Mouse (Mus musculus): ENCODE measurements around the gene Mrpl23. TPM values are rescaled to one million over a fixed set of nuclear protein-coding genes. Genes with fewer than 3 reads are reported as not detected.

Gene Mrpl23
- polyA plus RNA-seq, 1 experiment from 2014 or later, result 45.8 TPM

- WGBS, result 95% methylated on average over 2 of the region's 2 CpGs
- 0 out of 2 replicates have a peak, but pooled peaks cover 3% of the 10 kb centered on the region for H3K4me1 ChIP-seq (replicated peaks; ENCODE audit: control insufficient read depth, insufficient read depth, low read length)
- no peak overlapping the region for H3K9ac ChIP-seq (ENCODE audit: low read length)
- DNase-seq (ENCODE audit: low spot score) (no peak), ATAC-seq (replicated peaks; ENCODE audit: low FRiP score, low TSS enrichment, low read depth) (no peak)
- no peak overlapping the region for H3K4me2 ChIP-seq (ENCODE audit: low read length)
- H3K36me3 ChIP-seq (ENCODE audit: control insufficient read depth, insufficient read depth, low read length), result peaks cover 21% of the 10 kb centered on the region
- H3K27me3 ChIP-seq (replicated peaks; ENCODE audit: control insufficient read depth, insufficient read depth, low read length), result no peaks in the 10 kb centered on the region
- no peak overlapping the region for H3K4me3 ChIP-seq (ENCODE audit: low read depth, low read length)
- no peak overlapping the region for H3K27ac ChIP-seq (ENCODE audit: low read depth)
- H3K9me3 ChIP-seq (ENCODE audit: control insufficient read depth, low read length), result no peaks in the 10 kb centered on the region
Observed at GRCm38 (mm10) chr7:142497775-142498174, 34.7 kb upstream of the Mrpl23 start.

DNA sequence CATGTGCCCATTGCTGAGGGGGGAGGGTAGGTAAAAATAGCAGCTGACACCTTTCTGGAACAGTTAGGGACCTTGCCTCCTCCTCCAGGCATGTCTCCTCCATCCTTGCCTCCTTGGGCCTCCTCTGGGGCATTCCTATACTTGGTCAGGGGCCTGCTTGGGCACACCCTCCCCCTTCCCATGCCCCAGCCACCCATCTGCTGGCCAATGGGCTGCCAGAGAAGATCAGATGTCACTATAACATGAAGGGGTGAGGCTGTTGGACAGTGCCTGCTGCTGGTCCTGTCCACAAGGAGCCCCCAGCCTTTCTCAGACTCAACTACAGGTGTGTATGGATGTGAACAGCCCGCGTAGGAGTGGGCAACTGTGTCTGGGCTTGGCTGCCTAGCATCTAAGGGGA is 33.9 kb upstream of the Mrpl23 start, which contains the start of gene Tnnt3:
Gene Tnnt3, plus strand, starts transcription at position 262 of the 400 bp plus-strand sequence.
- Histone ChIP-seq H3K4me1 (replicated peaks; ENCODE audit: control insufficient read depth, insufficient read depth, low read length) (no peaks in the 10 kb centered on the region), H3K27ac (ENCODE audit: low read depth) (0 out of 2 replicates have a peak within 1 kb of the TSS, but pooled peaks have one; percentile 33), H3K9ac (ENCODE audit: low read length) (no peak within 1 kb of the TSS), H3K9me3 (ENCODE audit: control insufficient read depth, low read length) (no peaks in the 10 kb centered on the region), H3K4me2 (ENCODE audit: low read length) (no peak within 1 kb of the TSS), H3K36me3 (ENCODE audit: control insufficient read depth, insufficient read depth, low read length) (peaks cover 14% of the 10 kb centered on the region), H3K27me3 (replicated peaks; ENCODE audit: control insufficient read depth, insufficient read depth, low read length) (no peaks in the 10 kb centered on the region), H3K4me3 (ENCODE audit: low read depth, low read length) (no peak within 1 kb of the TSS)
- ATAC-seq (replicated peaks; ENCODE audit: low FRiP score, low TSS enrichment, low read depth) (no peak), DNase-seq (ENCODE audit: low spot score) (no peak)
- 90% methylated on average over 2 of the region's 2 CpGs for WGBS

DNA sequence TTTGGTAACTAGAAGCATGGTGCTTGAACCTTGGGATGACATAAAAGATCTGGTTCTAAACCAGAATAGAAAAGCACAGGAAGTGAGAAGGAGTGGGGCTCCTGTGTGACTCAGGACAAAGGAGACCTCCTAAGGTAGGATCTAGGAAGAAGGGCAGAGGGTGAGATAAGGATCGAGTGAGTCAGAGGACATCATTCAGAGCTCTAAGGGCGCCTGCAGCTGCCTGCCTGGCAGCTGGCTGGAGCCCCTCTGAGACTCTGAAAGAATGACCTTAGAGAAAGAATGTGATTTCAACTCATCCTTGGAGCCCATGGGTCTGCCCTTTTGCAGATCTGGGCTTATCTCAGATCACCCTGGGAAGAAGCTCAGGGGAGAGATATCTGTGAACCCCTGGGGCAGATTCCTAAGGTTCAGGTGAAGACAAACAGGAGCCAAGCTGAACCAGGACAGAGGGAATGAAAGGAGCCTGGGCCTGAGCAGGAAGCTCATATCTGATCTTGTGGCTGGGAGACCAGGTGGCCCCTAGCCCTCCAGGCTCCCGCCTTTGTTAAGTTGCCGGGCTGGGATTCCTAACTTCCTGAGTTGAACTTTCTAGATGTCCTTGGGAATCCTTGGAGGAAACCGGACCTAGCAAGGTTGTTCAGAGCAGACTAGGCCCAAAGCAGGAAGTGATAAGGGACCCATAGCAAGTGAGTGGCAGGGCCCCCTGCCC is 33.3 kb upstream of the Mrpl23 start:
- no peaks in the 10 kb centered on the region for H3K4me1 ChIP-seq (replicated peaks; ENCODE audit: control insufficient read depth, insufficient read depth, low read length)
- ATAC-seq (replicated peaks; ENCODE audit: low FRiP score, low TSS enrichment, low read depth), result no peak
- no peak overlapping the region for H3K9ac ChIP-seq (ENCODE audit: low read length)
- H3K36me3 ChIP-seq (ENCODE audit: control insufficient read depth, insufficient read depth, low read length), result peaks cover 8% of the 10 kb centered on the region; the same call in 1 of the 2 replicates
- 60% methylated on average over 5 of the region's 5 CpGs for WGBS
- H3K9me3 ChIP-seq (ENCODE audit: control insufficient read depth, low read length), result no peaks in the 10 kb centered on the region
- H3K27ac ChIP-seq (ENCODE audit: low read depth), result 0 out of 2 replicates have a peak overlapping the region, but pooled peaks have one; percentile 33
- no peak overlapping the region for H3K4me2 ChIP-seq (ENCODE audit: low read length)
- DNase-seq (ENCODE audit: low spot score), result no peak
- H3K27me3 ChIP-seq (replicated peaks; ENCODE audit: control insufficient read depth, insufficient read depth, low read length), result no peaks in the 10 kb centered on the region
- H3K4me3 ChIP-seq (ENCODE audit: low read depth, low read length), result no peak overlapping the region

- H3K9ac ChIP-seq (ENCODE audit: low read length), result no peak overlapping the region
- H3K36me3 ChIP-seq (ENCODE audit: control insufficient read depth, insufficient read depth, low read length), result no peaks in the 10 kb centered on the region
- H3K27me3 ChIP-seq (replicated peaks; ENCODE audit: control insufficient read depth, insufficient read depth, low read length), result no peaks in the 10 kb centered on the region
- H3K4me3 ChIP-seq (ENCODE audit: low read depth, low read length), result no peak overlapping the region
- WGBS, result 76% methylated on average over 1 of the region's 1 CpGs
- H3K27ac ChIP-seq (ENCODE audit: low read depth), result no peak overlapping the region
- DNase-seq (ENCODE audit: low spot score) (no peak), ATAC-seq (replicated peaks; ENCODE audit: low FRiP score, low TSS enrichment, low read depth) (no peak)
- H3K4me1 ChIP-seq (replicated peaks; ENCODE audit: control insufficient read depth, insufficient read depth, low read length), result no peaks in the 10 kb centered on the region
- H3K9me3 ChIP-seq (ENCODE audit: control insufficient read depth, low read length), result no peaks in the 10 kb centered on the region
- H3K4me2 ChIP-seq (ENCODE audit: low read length), result no peak overlapping the region
Observed at GRCm38 (mm10) chr7:142500032-142500431, 32.5 kb upstream of the Mrpl23 start.

GRCm38 (mm10) chr7:142503206-142503605 is 29.3 kb upstream of the Mrpl23 start:
- ATAC-seq (replicated peaks; ENCODE audit: low FRiP score, low TSS enrichment, low read depth), result no peak
- 82% methylated on average over 4 of the region's 4 CpGs for WGBS

DNA sequence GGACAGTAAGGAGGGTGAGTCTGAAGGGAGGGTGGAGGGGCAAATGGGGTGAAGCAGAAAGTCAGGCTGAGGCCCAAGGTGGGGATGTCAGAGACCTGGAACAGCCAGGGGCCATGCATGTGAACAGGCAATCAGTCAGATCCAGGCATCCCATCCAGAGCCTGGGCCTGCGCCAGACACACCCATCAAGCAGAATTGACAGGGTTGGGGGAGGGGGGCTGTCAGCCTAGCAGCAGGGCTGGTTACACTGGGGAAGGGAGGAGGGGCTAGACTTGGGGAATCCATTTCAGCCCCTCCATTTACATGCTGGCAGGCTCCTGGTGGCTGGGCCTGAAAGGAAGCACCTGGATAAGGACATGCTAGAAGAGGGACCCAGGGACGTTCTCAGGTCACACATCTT is 26.5 kb upstream of the Mrpl23 start:
- DNase-seq (ENCODE audit: low spot score) (no peak), ATAC-seq (replicated peaks; ENCODE audit: low FRiP score, low TSS enrichment, low read depth) (no peak; the same call in 1 of the 2 replicates)
- 30% methylated on average over 2 of the region's 2 CpGs for WGBS
- no peak overlapping the region for H3K9ac ChIP-seq (ENCODE audit: low read length)
- H3K4me3 ChIP-seq (ENCODE audit: low read depth, low read length), result no peak overlapping the region
- no peaks in the 10 kb centered on the region for H3K36me3 ChIP-seq (ENCODE audit: control insufficient read depth, insufficient read depth, low read length)
- H3K9me3 ChIP-seq (ENCODE audit: control insufficient read depth, low read length), result no peaks in the 10 kb centered on the region
- peaks cover 44% of the 10 kb centered on the region for H3K4me1 ChIP-seq (replicated peaks; ENCODE audit: control insufficient read depth, insufficient read depth, low read length)
- H3K27me3 ChIP-seq (replicated peaks; ENCODE audit: control insufficient read depth, insufficient read depth, low read length), result no peaks in the 10 kb centered on the region
- H3K4me2 ChIP-seq (ENCODE audit: low read length), result no peak overlapping the region
- 0 out of 2 replicates have a peak overlapping the region, but pooled peaks have one; percentile 30 for H3K27ac ChIP-seq (ENCODE audit: low read depth)

More at GRCm38 (mm10) chr7:142503206-142503605, 29.3 kb upstream of the Mrpl23 start:
- H3K4me1 ChIP-seq (replicated peaks; ENCODE audit: control insufficient read depth, insufficient read depth, low read length), result peaks cover 23% of the 10 kb centered on the region
- H3K9me3 ChIP-seq (ENCODE audit: control insufficient read depth, low read length), result no peaks in the 10 kb centered on the region
- no peaks in the 10 kb centered on the region for H3K36me3 ChIP-seq (ENCODE audit: control insufficient read depth, insufficient read depth, low read length)
- no peaks in the 10 kb centered on the region for H3K27me3 ChIP-seq (replicated peaks; ENCODE audit: control insufficient read depth, insufficient read depth, low read length)
- H3K27ac ChIP-seq (ENCODE audit: low read depth), result no peak overlapping the region
- DNase-seq (ENCODE audit: low spot score), result no peak
- no peak overlapping the region for H3K4me3 ChIP-seq (ENCODE audit: low read depth, low read length)
- H3K4me2 ChIP-seq (ENCODE audit: low read length), result no peak overlapping the region
- no peak overlapping the region for H3K9ac ChIP-seq (ENCODE audit: low read length)

DNA sequence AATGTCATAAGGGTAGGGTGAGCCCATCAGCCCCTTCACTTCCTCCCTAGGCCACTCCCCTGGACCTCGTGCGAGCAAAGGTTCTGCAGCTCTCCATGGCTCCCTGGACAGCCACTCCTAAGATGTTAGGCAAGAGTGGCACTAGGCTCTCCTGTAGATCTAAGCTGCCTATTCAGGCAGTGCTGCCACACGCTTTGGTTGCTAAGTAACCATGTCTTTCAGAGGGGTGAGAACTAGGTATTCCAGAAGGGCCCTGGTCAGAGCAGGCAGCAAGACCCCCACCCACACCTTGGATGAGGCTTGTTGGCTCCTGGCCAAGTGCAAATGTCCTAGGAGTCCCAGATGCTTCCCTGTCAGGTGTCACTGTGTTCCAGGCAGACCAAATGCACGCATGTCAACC is 26.0 kb upstream of the Mrpl23 start:
- ATAC-seq (replicated peaks; ENCODE audit: low FRiP score, low TSS enrichment, low read depth) (no peak), DNase-seq (ENCODE audit: low spot score) (no peak)
- 0 out of 2 replicates have a peak overlapping the region, but pooled peaks have one; percentile 30 for H3K27ac ChIP-seq (ENCODE audit: low read depth)

GRCm38 (mm10) chr7:142507453-142507852 is 25.0 kb upstream of the Mrpl23 start:
- 91% methylated on average over 9 of the region's 9 CpGs for WGBS
- ATAC-seq (replicated peaks; ENCODE audit: low FRiP score, low TSS enrichment, low read depth) (no peak), DNase-seq (ENCODE audit: low spot score) (no peak)
- no peaks in the 10 kb centered on the region for H3K27me3 ChIP-seq (replicated peaks; ENCODE audit: control insufficient read depth, insufficient read depth, low read length)
- H3K4me1 ChIP-seq (replicated peaks; ENCODE audit: control insufficient read depth, insufficient read depth, low read length), result peaks cover 44% of the 10 kb centered on the region
- 0 out of 2 replicates have a peak overlapping the region, but pooled peaks have one; percentile 30 for H3K27ac ChIP-seq (ENCODE audit: low read depth)
- H3K9me3 ChIP-seq (ENCODE audit: control insufficient read depth, low read length), result no peaks in the 10 kb centered on the region
- H3K9ac ChIP-seq (ENCODE audit: low read length), result no peak overlapping the region
- no peak overlapping the region for H3K4me2 ChIP-seq (ENCODE audit: low read length)
- H3K4me3 ChIP-seq (ENCODE audit: low read depth, low read length), result no peak overlapping the region
- H3K36me3 ChIP-seq (ENCODE audit: control insufficient read depth, insufficient read depth, low read length), result no peaks in the 10 kb centered on the region

More for the DNA sequence above, 26.0 kb upstream of the Mrpl23 start:
- Histone ChIP-seq H3K4me2 (ENCODE audit: low read length) (no peak overlapping the region), H3K9me3 (ENCODE audit: control insufficient read depth, low read length) (no peaks in the 10 kb centered on the region), H3K4me1 (replicated peaks; ENCODE audit: control insufficient read depth, insufficient read depth, low read length) (peaks cover 44% of the 10 kb centered on the region), H3K36me3 (ENCODE audit: control insufficient read depth, insufficient read depth, low read length) (no peaks in the 10 kb centered on the region), H3K4me3 (ENCODE audit: low read depth, low read length) (no peak overlapping the region), H3K9ac (ENCODE audit: low read length) (no peak overlapping the region), H3K27me3 (replicated peaks; ENCODE audit: control insufficient read depth, insufficient read depth, low read length) (no peaks in the 10 kb centered on the region)
- WGBS, result 36% methylated on average over 4 of the region's 4 CpGs
